Mouse (Mus musculus) kidney, postnatal 36 days (tissue): ENCODE data around the gene Ing4.

Source experiments
- DNase-seq, 2 experiments: peaks; one replicate each; pipeline ENCODE4 v3.0.0; 2021 to 2022; ENCODE audit warnings: mixed read lengths in 2 of 2

The Ing4 gene

GRCm38 (mm10) chr6:125039533-125040153 is at the start of gene Ing4:
Gene Ing4 (plus strand): TSS chr6:125039760.
- DNase-seq: peak; percentile 96

- DNase-seq: no peak
Measured at GRCm38 (mm10) chr6:124992241-124992640, 47.3 kb upstream of the Ing4 start.

GRCm38 (mm10) chr6:124993365-124993764 is 46.2 kb upstream of the Ing4 start:
- DNase-seq: no peak

- DNase-seq: peak in 1 of 2 experiments; percentile 8
Measured at GRCm38 (mm10) chr6:124993876-124994275, 45.7 kb upstream of the Ing4 start.

- DNase-seq: no peak
Measured at GRCm38 (mm10) chr6:124995246-124995645, 44.3 kb upstream of the Ing4 start.

GRCm38 (mm10) chr6:124995831-124996403 is 43.6 kb upstream of the Ing4 start:
- DNase-seq: no peak

- peak; percentile 67 to 90 for DNase-seq
Measured at GRCm38 (mm10) chr6:124996551-124997501, 42.7 kb upstream of the Ing4 start, which contains the start of gene Pianp. Gene Pianp (plus strand): TSS chr6:124996694.

GRCm38 (mm10) chr6:124998066-124998465 is 41.5 kb upstream of the Ing4 start:
- DNase-seq: no peak

- no peak for DNase-seq
Measured at GRCm38 (mm10) chr6:124999091-124999490, 40.5 kb upstream of the Ing4 start.

GRCm38 (mm10) chr6:124999546-124999945 is 40.0 kb upstream of the Ing4 start:
- DNase-seq: no peak

GRCm38 (mm10) chr6:125003706-125004105 is 35.9 kb upstream of the Ing4 start:
- DNase-seq: no peak

GRCm38 (mm10) chr6:125005086-125005485 is 34.5 kb upstream of the Ing4 start:
- DNase-seq: no peak

- no peak for DNase-seq
Measured at GRCm38 (mm10) chr6:125008060-125008459, 31.5 kb upstream of the Ing4 start.

- peak; percentile 98 to 100 for DNase-seq
Measured at GRCm38 (mm10) chr6:125008586-125009128, 30.9 kb upstream of the Ing4 start.

- DNase-seq: no peak
Measured at GRCm38 (mm10) chr6:125009129-125009180, 30.6 kb upstream of the Ing4 start, which contains the start of gene Zfp384. Gene Zfp384 (plus strand): TSS chr6:125009145.

- DNase-seq: peak; percentile 90 to 93
Measured at GRCm38 (mm10) chr6:125009181-125010073, 30.1 kb upstream of the Ing4 start.

- DNase-seq: no peak
Measured at GRCm38 (mm10) chr6:125017682-125018081, 21.9 kb upstream of the Ing4 start.

GRCm38 (mm10) chr6:125030532-125030931 is 9.0 kb upstream of the Ing4 start:
- DNase-seq: peak in 1 of 2 experiments; percentile 70

- no peak for DNase-seq
Measured at GRCm38 (mm10) chr6:125031604-125032003, 8.0 kb upstream of the Ing4 start.

- DNase-seq: no peak
Measured at GRCm38 (mm10) chr6:125038666-125039065, 894 bp upstream of the Ing4 start.

- no peak for DNase-seq
Measured at GRCm38 (mm10) chr6:125039131-125039530, 429 bp upstream of the Ing4 start.

GRCm38 (mm10) chr6:125040221-125040620 is 661 bp downstream of the Ing4 start:
- DNase-seq: no peak

GRCm38 (mm10) chr6:125041047-125041446 is 1.5 kb downstream of the Ing4 start:
- no peak for DNase-seq
